Mouse (Mus musculus): ENCODE data around the gene 1700024G13Rik.

1700024G13Rik gene

DNA sequence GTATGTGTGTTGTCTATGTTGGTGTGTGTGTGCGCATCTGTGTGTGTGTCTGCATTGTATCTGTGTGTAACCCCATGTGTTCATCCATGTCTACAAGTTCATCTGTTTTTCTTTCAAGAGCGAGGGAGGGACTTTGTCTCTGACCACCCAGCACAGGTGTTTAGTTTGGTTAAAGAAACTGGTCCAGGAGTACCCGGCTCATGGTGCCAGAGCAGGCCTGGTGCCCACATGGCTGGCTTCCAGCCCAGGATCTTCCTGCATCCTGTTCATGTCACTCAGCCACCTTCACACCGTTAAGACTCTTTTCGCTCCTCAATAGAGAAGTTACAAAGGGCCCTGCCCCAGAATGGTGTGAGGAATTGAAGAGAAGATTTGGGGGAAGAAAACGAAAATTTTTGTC is 52.2 kb downstream of the 1700024G13Rik start:
- ATAC-seq (ENCODE audit: insufficient number of reproducible peaks, low FRiP score, low TSS enrichment), result no peak

DNA sequence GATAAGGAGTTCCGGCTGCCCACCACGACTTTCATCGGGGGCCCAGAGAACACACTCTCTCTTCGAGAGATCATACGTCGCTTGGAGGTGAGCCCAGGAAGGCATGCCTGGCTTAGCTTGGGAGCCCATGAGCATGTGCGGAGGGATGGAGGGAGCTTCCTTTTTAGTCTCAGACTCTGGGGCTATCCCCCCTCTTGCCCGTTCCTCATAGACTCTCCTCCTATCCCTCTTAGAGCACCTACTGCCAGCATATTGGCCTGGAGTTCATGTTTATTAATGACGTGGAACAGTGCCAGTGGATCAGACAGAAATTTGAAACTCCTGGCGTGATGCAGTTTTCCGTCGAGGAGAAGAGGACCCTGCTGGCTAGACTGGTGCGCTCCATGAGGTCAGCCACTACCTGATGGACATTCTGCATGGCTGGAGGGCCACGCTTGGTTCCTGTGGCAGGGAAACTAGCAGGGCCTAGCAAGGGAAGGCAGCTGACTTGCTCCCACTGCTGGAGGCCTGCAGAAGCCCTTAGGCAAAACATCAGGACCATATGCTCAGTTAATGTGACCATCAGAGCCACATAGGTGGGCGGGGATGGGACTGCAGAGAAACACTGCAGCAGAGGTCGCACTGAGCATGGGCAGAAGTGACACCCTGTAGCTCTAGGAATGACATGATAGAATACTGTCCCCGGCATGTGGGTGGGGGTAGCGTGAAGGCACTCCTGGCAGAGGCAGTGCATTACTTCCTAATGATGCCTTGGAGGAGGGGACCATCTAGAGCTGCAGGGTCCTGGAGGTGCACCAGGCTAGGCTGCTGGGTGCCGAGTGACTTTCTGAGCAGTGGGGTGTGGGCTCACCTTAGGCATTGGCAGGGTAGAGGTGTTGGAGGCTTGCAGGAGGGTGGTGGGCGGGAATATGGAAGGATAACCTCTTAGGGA is 55.4 kb downstream of the 1700024G13Rik start:
- ATAC-seq (ENCODE audit: insufficient number of reproducible peaks, low FRiP score, low TSS enrichment), result no peak

DNA sequence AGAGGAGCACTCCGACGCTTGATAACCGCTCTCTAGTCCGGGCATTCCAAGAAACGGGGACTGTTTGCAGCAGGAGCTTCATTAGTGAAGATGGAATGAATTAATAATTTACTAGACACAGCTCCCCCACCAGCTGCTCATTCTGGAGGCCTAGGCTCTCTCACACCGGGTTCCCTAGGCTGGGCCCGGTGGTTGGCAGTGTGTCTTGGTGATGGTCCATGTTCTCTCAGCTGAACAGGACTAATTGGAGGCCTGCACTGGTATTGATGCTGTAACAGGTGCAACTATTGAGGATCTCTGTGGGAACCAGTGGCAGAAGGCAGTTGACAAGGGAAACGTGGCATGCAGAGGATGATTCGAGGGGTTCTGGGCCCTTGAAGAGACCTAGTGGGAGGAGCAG is 60.8 kb downstream of the 1700024G13Rik start:
- ATAC-seq (ENCODE audit: insufficient number of reproducible peaks, low FRiP score, low TSS enrichment), result no peak
